Mouse (Mus musculus) heart, postnatal 0 days (tissue): Measurements from ENCODE around the gene Ndrg2. TPM values are rescaled to one million over a fixed set of nuclear protein-coding genes. Genes with fewer than 3 reads are reported as not detected.
"Not testable (repeated sequence)": the region's sequence is repeated elsewhere in the genome, so short reads cannot be mapped to it uniquely, and the experiment has no call there.

Source experiments
- ATAC-seq: fragments of 200-750 bp; cut with Nextera tagmentation; 2 replicates; pipeline ENCODE4 v1.8.0; 2017; ENCODE audit warnings: low read depth, moderate number of reproducible peaks, moderate library complexity; ENCODE audit not compliant: insufficient read depth
- DNase-seq: peaks from one replicate; pipeline ENCODE4 v3.0.0-alpha.2; 2016; ENCODE audit warnings: low spot score
- H3K27ac ChIP-seq: fragments of 300-500 bp; sonication (generic); 2 replicates; pipeline ENCODE4 v1.5.1; 2014; ENCODE audit warnings: low read depth, mild to moderate bottlenecking
- H3K27me3 ChIP-seq: fragments of 300-500 bp; sonication (generic); 2 replicates; pipeline ENCODE4 v1.6.1; 2014; ENCODE audit warnings: low read length, mixed read lengths; ENCODE audit not compliant: control insufficient read depth, insufficient read depth
- H3K36me3 ChIP-seq: fragments of 300-500 bp; sonication (generic); replicated peaks from 2 replicates; pipeline ENCODE4 v1.6.1; 2014; ENCODE audit warnings: low read length, mixed read lengths; ENCODE audit not compliant: control insufficient read depth, insufficient read depth
- H3K4me1 ChIP-seq: fragments of 300-500 bp; sonication (generic); 2 replicates; pipeline ENCODE4 v1.6.1; 2014; ENCODE audit warnings: antibody characterized with exemption; ENCODE audit not compliant: control insufficient read depth, insufficient read depth
- H3K4me2 ChIP-seq: fragments of 300-500 bp; sonication (generic); 2 replicates; pipeline ENCODE4 v1.6.1; 2014; ENCODE audit warnings: low read depth, mild to moderate bottlenecking, low read length, moderate library complexity
- H3K4me3 ChIP-seq: fragments of 300-500 bp; sonication (generic); 2 replicates; pipeline ENCODE4 v1.5.1; 2014; ENCODE audit warnings: low read depth, low read length
- H3K9ac ChIP-seq: fragments of 300-500 bp; sonication (generic); replicated peaks from 2 replicates; pipeline ENCODE4 v1.6.1; 2014; ENCODE audit warnings: low read depth, low read length, mixed read lengths
- H3K9me3 ChIP-seq: fragments of 300-500 bp; sonication (generic); replicated peaks from 2 replicates; pipeline ENCODE4 v1.6.1; 2016; ENCODE audit warnings: low read length; ENCODE audit not compliant: control insufficient read depth
- CTCF ChIP-seq: IDR thresholded peaks from 2 replicates; pipeline ENCODE4 v1.5.1; 2016; ENCODE audit warnings: antibody characterized with exemption, control low read depth, low read depth
- EP300 ChIP-seq: IDR thresholded peaks from 2 replicates; pipeline ENCODE4 v1.6.1; 2016; ENCODE audit warnings: antibody characterized with exemption, low read depth
- WGBS: fragments of 180-500 bp; shearing (Covaris S2); extraction: QIAGEN DNeasy Blood & Tissue Kit; methylation state at CpG from one replicate; pipeline ENCODE4 v1.1.7; 2014; 5-methylcytosine and 5-hydroxymethylcytosine counted together
- polyA plus RNA-seq: library from polyadenylated mRNA; unstranded; fragments of >200 nt; fragmentation: Nextera tagmentation; extraction: Ambion mirVana; gene quantifications from 2 replicates; pipeline ENCODE4 v1.2.1, GENCODE M21; 2015
- total RNA-seq: library from RNA; depleted of rRNA; stranded (reverse); fragments of >200 nt; gene quantifications from 2 replicates; pipeline ENCODE4 v1.2.3, GENCODE M21; 2014; ENCODE audit warnings: low replicate concordance; rRNA removed

The Ndrg2 gene
- total and polyA plus RNA-seq, 2 experiments from 2014 or later = 591 to 1,158 TPM

- Histone ChIP-seq H3K4me3 (no peak overlapping the region), H3K27ac (no peak overlapping the region), H3K4me2 (no peak overlapping the region), H3K9me3 (no peaks in the 10 kb centered on the region), H3K27me3 (no peaks in the 10 kb centered on the region), H3K9ac (no peak overlapping the region), H3K4me1 (no peaks in the 10 kb centered on the region), H3K36me3 (no peaks in the 10 kb centered on the region)
- TF ChIP-seq EP300 = no peak
- no peak for TF ChIP-seq CTCF
- DNase-seq (no peak), ATAC-seq (no peak)
- 61% methylated on average over 9 of the region's 9 CpGs for WGBS
Measured at GRCm38 (mm10) chr14:51871741-51872140, 42.2 kb downstream of the Ndrg2 start.

- no peak for ATAC-seq
- Histone ChIP-seq H3K4me3 (no peak overlapping the region), H3K9me3 (no peaks in the 10 kb centered on the region), H3K27ac (no peak overlapping the region), H3K27me3 (no peaks in the 10 kb centered on the region), H3K4me1 (no peaks in the 10 kb centered on the region), H3K4me2 (no peak overlapping the region), H3K36me3 (no peaks in the 10 kb centered on the region), H3K9ac (no peak overlapping the region)
- TF ChIP-seq CTCF (no peak), EP300 (no peak)
- DNase-seq = no peak
- WGBS = 42% methylated on average over 2 of the region's 2 CpGs
Measured at GRCm38 (mm10) chr14:51870756-51871155, 43.2 kb downstream of the Ndrg2 start.

- H3K4me1 ChIP-seq, H3K4me3 ChIP-seq, H3K4me2 ChIP-seq, DNase-seq, H3K27me3 ChIP-seq, H3K27ac ChIP-seq, H3K9me3 ChIP-seq, H3K36me3 ChIP-seq, H3K9ac ChIP-seq: not testable (repeated sequence)
- peak; percentile 55; the same call in 1 of the 2 replicates for ATAC-seq
- TF ChIP-seq CTCF = peak; percentile 48
- WGBS = 0% methylated on average over 1 of the region's 1 CpGs
Measured at GRCm38 (mm10) chr14:51863603-51864002, 50.4 kb downstream of the Ndrg2 start.

GRCm38 (mm10) chr14:51855280-51855679, 58.7 kb downstream of the Ndrg2 start:
- WGBS = 78% methylated on average over 7 of the region's 7 CpGs
- not testable (repeated sequence) for H3K4me1 ChIP-seq

More at GRCm38 (mm10) chr14:51855280-51855679, 58.7 kb downstream of the Ndrg2 start:
- H3K4me2 ChIP-seq, H3K4me3 ChIP-seq, DNase-seq, H3K9me3 ChIP-seq, H3K27me3 ChIP-seq, H3K36me3 ChIP-seq, H3K9ac ChIP-seq, H3K27ac ChIP-seq, ATAC-seq: not testable (repeated sequence)

Other genes with a start within 250 kb of the Ndrg2 start
- not detected in 2 replicates for gene Gm17079, start 218.7 kb downstream of the Ndrg2 start, total RNA-seq
- not detected in 2 replicates for gene Gm17079, start 218.7 kb downstream of the Ndrg2 start, polyA plus RNA-seq
- gene Gm5800, start 197.0 kb downstream of the Ndrg2 start, total RNA-seq = not detected in 2 replicates
- gene Gm5800, start 197.0 kb downstream of the Ndrg2 start, polyA plus RNA-seq = not detected in 2 replicates
- not detected in 2 replicates for gene Ang4, start 140.6 kb downstream of the Ndrg2 start, total RNA-seq
- not detected in 2 replicates for gene Ang4, start 140.6 kb downstream of the Ndrg2 start, polyA plus RNA-seq
- not detected in 2 replicates for gene AY358078, start 114.1 kb downstream of the Ndrg2 start, total RNA-seq
- not detected in 2 replicates for gene AY358078, start 114.1 kb downstream of the Ndrg2 start, polyA plus RNA-seq
- not detected in 2 replicates for gene Ear6, start 60.5 kb downstream of the Ndrg2 start, total RNA-seq
- not detected in 2 replicates for gene Ear6, start 60.5 kb downstream of the Ndrg2 start, polyA plus RNA-seq
- gene Mettl17, start 29.3 kb downstream of the Ndrg2 start, total RNA-seq = 21.6 and 57.0 TPM in 2 replicates
- gene Mettl17, start 29.3 kb downstream of the Ndrg2 start, polyA plus RNA-seq = 27.2 and 37.7 TPM in 2 replicates
- not detected in 2 replicates for gene Slc39a2, start 21.3 kb downstream of the Ndrg2 start, total RNA-seq
- gene Slc39a2, start 21.3 kb downstream of the Ndrg2 start, polyA plus RNA-seq = 0.15 and 0.26 TPM in 2 replicates
- gene Tppp2, start 4.3 kb upstream of the Ndrg2 start, total RNA-seq = not detected in 2 replicates
- not detected in 2 replicates for gene Tppp2, start 4.3 kb upstream of the Ndrg2 start, polyA plus RNA-seq
- not detected in 2 replicates for gene Rnase13, start 8.6 kb upstream of the Ndrg2 start, total RNA-seq
- gene Rnase13, start 8.6 kb upstream of the Ndrg2 start, polyA plus RNA-seq = not detected in 2 replicates
- gene Arhgef40, start 70.6 kb upstream of the Ndrg2 start, total RNA-seq = 35.4 and 36.4 TPM in 2 replicates
- 26.9 and 27.6 TPM in 2 replicates for gene Arhgef40, start 70.6 kb upstream of the Ndrg2 start, polyA plus RNA-seq
- gene Tmem253, start 101.5 kb upstream of the Ndrg2 start, total RNA-seq = 0.57 TPM in 1 of 2 replicates, not detected in the other
- gene Tmem253, start 101.5 kb upstream of the Ndrg2 start, polyA plus RNA-seq = 0.18 and 1.0 TPM in 2 replicates
- gene Zfp219, start 106.6 kb upstream of the Ndrg2 start, total RNA-seq = 41.2 and 51.6 TPM in 2 replicates
- gene Zfp219, start 106.6 kb upstream of the Ndrg2 start, polyA plus RNA-seq = 12.7 and 13.9 TPM in 2 replicates
- not detected in 2 replicates for gene Olfr221, start 128.3 kb upstream of the Ndrg2 start, total RNA-seq
- not detected in 2 replicates for gene Olfr221, start 128.3 kb upstream of the Ndrg2 start, polyA plus RNA-seq
- gene Hnrnpc, start 189.9 kb upstream of the Ndrg2 start, total RNA-seq = 42.4 and 101 TPM in 2 replicates
- 170 and 177 TPM in 2 replicates for gene Hnrnpc, start 189.9 kb upstream of the Ndrg2 start, polyA plus RNA-seq
- 0.08 and 0.35 TPM in 2 replicates for gene Rpgrip1, start 196.5 kb upstream of the Ndrg2 start, total RNA-seq
- 21.8 and 23.5 TPM in 2 replicates for gene Rpgrip1, start 196.5 kb upstream of the Ndrg2 start, polyA plus RNA-seq